Mouse (Mus musculus): ENCODE data around the gene Opcml.

The Opcml gene

DNA sequence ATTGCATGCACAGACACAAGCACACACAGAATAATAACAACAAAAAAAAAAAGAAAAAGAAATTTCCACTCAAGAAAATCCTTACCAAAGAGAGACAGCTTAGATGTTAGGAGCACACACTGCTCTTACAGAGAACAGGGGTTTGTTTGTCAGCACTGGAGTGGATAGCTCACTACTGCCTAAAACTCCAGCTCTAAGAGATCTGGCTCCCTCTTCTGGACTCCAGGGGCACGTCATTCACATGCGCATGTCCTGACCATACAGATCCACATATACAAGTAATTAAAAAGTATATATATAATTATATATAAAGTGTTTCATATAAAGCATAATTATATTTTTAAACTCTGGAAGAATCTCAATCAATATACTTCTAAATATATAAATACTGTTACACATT lies 958.3 kb downstream of the Opcml start:
- in situ Hi-C loops (cut with MboI, MseI), result no loop called here

DNA sequence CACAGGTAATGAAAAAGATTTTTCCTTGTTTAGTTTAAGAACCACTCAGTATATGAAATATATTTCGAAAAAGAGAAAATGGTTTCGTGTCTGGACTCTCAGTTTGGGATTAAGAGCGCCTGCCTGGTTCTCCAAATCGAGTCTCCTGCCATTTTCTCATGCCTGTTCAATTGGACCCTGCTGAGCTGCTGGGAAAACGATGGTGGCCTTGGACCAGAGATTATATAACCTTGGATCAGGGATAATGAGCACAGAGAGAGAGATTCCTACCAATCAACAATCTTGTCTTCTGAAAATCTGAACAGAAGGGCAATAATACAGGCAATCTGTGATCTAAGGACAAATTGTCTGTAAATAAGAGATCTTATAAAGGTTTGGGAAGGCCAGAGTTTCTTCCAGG lies 962.3 kb downstream of the Opcml start:
- in situ Hi-C loops (cut with MboI, MseI), result no loop called here

DNA sequence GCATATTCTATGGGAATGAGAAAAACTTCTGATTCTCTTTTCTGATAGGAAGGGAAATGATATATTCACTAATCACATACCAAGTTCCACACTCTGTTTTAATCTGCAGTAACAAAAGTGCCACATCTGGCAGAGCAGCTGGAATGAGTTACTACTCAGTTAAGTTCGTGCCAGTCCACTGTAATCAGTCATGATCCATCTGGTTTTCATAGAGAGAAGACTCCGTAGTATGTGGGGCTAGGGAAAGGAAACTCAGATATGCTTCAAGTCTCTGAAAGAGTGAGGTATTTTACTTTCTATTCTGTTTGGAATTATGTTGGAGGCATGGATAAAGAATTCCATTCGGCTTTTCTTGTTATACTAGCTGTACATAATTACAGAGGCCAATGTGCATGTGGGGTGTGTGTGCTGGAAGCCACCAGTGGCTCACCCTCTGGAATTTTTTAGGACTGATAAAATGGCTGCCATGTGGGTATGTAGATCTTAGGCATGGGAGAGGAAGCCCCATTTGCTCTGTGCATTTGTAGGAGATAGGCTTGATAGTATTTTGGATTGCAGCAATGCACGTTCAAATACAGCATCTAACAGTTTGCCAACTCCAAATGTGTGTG lies 966.4 kb downstream of the Opcml start:
- in situ Hi-C loops (cut with MboI, MseI), result no loop called here

DNA sequence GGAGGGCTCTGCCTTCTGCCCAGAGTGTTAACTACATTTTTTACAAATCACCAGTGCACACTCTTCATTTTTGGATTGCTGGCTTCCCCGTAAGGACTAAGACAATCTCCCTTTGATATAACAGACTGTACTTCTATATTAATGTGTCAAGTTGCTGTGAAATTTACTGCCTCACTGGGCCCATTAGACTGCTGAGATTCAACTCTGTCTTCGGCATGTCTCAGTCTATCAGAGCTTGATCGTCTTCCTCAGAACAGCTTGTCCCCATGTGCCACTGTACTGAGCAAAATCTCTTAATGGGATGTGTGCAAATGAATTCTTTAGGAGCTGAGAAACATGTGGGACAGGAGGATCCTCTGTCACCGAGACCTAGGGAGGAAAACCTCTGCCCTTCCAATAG lies 970.9 kb downstream of the Opcml start:
- in situ Hi-C loops (cut with MboI, MseI), result no loop called here

DNA sequence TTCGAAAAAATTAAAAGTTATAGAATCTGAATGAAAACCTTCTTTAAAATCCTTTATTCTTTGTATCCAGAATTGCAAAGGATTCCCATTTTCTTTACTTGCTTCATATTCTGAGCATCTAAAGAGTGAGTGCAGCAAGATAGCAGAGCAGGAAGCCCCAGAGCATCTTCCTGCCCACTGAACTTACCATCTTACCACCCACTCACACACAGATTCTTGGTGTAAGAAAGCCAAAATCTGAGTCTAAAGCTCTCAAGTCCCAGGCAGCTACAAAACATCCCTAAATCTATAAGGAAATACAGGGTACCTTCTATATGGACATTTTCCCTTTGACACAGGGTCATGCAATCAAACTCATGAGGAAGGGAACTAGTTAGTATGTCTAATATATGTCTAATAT lies 973.6 kb downstream of the Opcml start:
- in situ Hi-C loops (cut with MboI, MseI), result no loop called here

DNA sequence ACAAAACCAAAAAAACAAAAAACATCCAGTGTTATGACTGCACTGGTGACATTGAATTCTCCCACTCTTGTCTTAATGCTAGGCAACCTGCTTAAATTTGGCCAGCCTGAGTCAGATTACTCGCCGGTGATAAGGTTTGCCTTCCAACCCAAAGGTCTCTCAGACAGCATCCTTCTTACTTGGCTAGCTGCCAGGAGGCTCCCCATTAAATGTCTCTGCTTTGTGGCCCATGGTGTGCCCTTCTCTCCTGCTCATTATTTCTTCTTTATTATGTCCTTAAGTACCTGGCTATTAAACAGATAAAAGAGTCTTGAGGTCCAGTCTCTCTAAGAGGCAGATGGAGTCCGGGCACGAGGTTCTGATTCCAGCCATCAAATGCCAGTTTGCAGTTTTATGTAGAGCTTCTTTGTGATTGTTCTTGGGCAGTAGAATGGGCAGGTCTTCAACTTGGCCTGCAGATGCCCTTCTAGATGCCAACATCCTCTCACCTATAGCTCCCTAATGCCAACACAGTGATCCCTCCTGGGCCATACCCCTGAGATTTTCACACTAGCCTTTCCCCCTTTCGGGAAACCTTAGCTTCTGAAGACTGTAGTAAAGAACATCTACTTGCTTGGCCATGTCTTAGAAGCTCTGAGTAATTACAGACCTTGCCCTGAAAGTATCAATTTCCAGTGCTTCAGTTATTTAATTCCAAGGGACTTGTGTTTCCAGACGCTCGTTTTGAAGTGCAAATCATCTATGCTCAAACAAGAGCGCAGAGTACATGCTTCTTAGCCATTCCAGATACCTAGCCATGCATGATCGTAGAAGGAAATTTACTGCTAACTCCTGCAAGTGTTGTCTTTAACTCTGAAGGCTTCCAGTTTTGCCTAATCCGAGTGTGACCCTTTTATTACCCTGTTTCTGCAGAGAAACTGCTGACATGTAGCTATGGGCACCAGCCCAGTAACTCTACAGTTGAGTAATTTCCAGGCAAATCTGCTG lies 986.2 kb downstream of the Opcml start:
- in situ Hi-C loops (cut with MboI, MseI), result no loop called here

DNA sequence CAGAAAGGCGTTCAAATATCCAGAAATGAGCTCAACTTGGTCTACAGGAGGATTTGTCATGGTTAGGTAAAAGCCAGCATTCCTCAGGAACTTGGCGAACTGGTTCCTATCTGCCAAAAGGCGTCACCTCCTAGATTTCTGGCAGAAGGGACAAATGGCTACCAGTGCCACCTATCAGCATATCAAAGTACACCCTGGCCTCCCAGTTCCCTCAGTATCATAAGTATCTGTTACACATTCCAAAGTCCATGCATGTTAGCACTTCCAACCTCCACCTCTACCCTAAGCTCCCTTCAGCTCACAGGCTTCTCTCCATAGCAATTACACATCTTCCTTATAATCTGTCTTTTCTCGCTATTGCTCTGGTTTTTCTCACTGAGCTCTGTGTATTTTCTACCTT lies 993.3 kb downstream of the Opcml start:
- in situ Hi-C loops (cut with MboI, MseI), result no loop called here

DNA sequence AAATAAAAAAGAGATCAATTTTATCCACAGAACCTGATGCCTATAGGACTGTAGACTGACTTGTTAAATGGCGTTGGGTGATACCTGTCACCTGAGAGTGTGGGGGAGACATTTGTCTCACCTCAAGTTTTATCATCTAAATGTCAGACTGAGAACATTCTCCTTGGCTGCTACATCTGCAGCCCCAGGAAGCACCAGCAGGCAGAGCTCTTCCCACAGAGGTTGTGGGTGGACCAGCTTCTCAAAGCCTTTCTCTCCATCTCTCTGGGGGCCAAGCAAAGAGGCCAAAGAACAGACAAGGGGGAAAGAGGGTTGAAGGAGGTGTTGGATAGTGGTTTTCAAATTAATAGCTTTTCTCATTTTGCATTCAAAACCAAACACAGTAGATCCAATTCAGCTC lies 998.9 kb downstream of the Opcml start:
- in situ Hi-C loops (cut with MboI, MseI), result no loop called here

DNA sequence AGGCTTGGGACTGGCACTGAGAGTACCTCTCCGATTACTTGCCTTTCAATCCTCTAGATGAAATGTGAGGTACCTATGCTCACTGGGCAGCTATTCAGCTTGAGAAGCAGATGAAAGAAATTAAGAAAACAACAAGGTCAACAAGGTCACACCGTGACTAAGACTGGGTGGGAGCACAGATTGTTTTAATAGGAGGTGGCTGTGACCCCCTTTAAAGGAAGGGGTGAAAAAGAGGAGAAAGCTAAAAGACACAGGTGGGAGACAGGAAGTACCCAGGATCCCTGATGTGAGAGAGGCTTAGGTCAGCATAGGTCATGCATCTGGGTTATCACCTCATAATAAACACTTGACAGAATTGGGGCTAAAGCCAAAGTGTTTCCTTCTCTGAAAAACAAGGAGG lies 1009.5 kb downstream of the Opcml start:
- in situ Hi-C loops (cut with MboI, MseI), result no loop called here

DNA sequence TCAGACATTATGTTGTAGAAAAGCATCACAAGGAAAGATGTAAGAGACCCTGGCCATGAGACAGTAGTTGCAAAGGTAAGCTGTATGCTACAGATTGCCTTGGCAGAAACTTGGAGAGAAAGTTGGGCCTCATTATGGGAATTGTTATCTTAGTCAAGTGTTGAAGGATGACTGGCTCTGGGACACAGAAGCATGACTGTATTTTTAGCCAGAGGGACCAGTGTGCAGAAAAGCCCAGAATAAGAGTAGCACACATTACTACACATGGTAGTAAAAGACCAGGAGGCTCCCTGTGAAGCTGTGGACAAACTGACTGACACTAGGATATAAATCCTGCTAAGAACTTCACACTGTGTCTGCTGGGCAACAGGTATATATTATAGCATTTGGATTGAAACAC lies 1016.1 kb downstream of the Opcml start:
- in situ Hi-C loops (cut with MboI, MseI), result no loop called here

DNA sequence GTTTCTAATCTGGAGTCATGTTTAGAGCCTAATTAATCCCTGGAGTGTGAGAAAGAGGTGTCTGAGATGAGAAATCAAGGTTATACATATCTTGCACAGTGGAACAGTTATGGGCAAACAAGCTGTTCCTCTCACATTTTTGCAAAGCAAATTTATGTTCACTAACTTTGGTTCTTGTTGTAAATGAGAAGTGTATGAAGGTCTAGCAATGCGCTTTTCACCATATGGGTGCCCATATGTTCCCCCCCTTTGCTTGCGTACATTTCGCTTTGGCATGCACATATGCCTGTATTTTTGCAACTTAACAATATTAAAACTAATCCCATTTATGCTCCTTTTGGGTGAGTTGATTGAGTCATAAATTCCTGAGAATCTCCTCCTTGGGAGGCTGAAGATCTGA lies 1031.5 kb downstream of the Opcml start:
- in situ Hi-C loops (cut with MboI, MseI), result no loop called here

DNA sequence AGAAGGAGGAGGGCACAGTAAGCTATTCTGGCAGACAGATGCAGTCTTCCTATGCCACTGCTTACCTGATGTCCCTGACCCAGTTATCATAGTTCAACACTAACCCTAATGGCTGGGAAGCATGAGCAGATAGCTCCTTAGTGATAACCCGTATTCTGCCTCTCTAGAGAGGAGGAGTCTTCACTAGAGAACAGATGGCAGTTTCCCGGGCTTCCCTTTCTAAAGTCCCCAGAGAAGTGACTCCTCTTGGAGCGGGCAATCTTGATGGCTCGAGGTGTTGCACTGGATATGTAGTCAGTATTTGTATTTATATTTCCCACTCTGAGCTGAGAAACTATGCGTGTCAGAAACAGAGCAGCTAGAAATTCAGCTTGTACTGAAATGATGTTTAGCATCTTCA lies 1031.9 kb downstream of the Opcml start:
- in situ Hi-C loops (cut with MboI, MseI), result no loop called here

DNA sequence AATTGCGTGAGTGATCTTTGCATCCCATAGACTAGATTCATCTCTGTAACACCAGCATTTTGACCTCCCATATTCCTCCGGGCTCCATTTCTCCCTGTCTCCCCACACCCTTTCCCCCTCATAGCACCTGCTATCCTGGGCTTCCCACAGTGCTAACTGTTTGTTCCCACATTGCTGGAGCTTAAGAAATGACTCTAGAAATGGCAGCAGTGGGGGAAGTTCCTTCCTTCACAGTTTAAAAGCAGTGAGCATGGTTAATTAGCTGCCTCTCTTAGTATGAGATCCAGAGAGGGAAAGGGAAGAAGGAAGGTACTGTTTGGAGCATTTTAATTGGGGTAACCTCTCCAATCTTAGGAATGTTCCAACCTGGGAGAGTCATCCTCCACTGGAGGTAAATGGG lies 1035.2 kb downstream of the Opcml start:
- in situ Hi-C loops (cut with MboI, MseI), result no loop called here

DNA sequence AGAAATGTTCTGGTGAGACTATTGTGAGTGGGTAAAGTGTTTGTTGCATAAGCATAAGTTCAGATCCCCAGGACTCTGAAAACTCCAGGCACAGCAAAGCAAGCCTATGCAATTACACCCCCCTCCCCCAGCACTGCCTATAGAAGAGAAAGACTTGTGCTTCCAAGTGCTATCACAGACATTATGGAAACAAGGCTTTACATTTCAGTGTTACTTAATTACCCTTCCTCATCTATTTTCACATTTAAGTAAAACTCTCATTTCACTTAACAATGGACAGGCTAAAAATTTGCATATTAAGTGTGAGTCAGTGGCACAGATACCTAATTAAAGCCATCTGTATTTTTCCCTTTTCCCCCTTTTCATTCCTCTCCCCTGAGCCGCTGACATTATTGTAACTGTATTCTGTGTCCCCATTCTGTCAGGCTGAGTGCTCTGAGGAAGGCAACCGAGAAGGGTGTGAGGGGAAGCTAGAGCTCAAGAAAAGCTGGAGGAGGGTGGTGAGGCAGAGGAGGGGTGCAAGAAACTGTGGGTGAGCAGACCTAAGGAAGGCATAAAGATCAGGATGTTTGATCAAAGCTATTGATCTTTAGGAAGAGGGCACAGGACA lies 1055.5 kb downstream of the Opcml start:
- in situ Hi-C loops (cut with MboI, MseI), result no loop called here

DNA sequence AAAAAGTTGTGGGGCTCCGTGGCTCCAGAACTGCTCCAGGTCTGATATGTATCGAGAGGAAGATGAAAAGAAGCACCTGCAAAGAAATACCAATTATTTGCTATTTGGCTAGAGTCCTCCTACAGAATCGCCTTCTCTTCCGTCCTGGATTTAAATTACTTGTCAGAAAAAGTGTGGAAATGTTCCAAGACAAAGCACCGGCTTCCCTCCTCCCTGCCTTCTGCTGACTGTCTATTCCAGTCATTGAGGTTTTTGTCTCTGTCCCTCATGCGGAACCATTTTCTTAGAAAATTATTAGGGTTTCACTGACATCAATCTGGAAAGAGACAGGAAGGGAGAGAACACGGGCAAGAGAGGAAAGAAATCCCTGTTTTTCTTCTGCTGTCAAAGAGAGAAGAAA lies 1065.3 kb downstream of the Opcml start:
- in situ Hi-C loops (cut with MboI, MseI), result no loop called here

DNA sequence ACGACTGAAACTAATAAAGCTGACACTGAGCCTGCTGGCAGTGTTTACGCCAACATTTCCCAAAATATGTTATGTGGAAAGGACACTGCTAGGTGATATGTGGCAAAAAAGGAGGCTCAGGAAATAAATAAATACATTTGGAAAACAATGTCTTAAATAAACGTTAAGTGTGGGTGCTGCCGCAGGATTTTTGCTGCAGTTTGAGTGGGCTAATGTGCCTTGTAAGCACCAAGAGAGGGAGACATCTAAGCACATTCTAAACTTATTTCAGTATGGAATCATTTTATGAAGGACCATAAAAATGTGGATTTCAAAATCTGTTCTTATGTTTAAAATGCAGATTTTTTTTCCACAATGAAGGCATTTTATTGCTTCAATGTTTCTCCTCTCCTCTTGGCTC lies 1071.4 kb downstream of the Opcml start:
- in situ Hi-C loops (cut with MboI, MseI), result no loop called here

DNA sequence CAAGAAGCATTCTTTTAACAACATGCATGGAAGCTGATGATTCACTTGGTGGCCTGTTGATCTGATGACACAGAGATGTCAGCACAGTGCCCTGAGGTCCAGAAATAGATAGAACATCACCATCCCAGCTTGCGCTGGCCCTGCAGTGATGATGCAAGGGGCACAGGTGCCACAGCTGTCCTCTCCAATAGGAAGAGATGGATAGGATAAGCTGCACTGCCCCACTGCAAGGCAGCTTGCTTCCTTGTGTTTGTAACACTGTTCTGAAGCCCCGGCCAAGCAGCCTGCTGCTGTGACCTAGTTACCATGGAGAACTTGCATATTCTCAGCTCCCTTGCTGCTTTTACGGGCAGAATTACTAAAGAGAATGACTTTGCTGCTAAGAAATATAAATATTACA lies 1076.7 kb downstream of the Opcml start:
- in situ Hi-C loops (cut with MboI, MseI), result no loop called here

DNA sequence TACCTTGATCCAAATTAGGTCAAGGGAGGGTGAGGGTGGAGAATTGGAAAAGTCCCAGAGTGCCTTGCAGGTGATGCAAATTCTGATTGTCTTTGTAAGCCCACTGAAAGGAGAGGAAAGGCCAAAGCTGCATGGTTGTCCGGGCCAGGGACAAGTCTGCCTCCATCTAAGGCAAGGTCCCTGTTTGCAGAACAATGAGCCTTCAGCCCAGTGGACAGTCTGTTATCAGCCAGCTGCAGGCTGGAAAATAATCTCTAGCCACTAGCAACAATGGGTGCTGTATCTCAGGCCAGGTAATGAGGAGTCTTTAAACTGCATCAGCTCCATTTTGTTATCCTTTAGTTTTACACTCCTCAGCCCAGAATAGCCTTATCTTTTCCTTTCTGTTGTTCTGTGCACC lies 1079.9 kb downstream of the Opcml start:
- in situ Hi-C loops (cut with MboI, MseI), result no loop called here

DNA sequence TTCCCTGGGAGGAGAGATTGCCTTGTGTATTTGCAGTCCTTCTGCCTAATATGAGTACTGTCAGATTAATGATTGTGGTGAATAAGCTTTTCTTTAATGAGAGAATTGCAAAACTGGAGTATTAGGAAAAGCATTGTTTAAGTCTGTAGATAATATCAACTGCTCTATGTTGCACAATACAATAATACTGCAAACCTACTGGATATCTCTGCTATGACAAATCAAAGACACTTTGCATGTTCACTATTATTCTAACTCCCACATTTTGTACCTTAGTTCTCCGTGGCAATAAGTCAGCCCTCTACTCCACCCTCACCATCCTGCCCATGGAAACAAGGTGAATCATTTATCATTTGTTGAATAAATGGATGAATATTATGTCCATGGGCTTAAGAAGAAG lies 1092.0 kb downstream of the Opcml start:
- in situ Hi-C loops (cut with MboI, MseI), result no loop called here

DNA sequence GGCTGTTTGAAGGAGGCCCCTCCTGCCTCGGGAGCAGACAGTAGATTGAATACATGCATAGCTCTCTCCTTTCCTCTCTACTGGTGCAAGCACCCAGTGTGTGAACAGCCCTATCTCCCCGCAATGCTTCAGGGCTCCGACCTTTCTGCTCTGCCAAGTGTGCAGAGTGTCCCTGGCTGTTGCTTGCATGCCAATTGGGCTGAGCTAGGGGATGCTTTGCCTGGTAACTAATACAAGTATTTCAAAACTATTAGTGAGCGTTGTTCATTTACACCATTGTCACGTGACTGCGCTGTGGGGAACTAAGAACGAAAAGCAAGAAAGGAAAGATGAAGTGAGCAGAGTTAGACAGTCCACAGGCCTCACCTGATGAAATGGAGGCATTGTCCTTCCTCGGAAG lies 1101.0 kb downstream of the Opcml start:
- in situ Hi-C loops (cut with MboI, MseI), result loop anchor here (10.0 kb wide), 1 partner anchor 193 kb away; no protein-coding TSS in a partner anchor

DNA sequence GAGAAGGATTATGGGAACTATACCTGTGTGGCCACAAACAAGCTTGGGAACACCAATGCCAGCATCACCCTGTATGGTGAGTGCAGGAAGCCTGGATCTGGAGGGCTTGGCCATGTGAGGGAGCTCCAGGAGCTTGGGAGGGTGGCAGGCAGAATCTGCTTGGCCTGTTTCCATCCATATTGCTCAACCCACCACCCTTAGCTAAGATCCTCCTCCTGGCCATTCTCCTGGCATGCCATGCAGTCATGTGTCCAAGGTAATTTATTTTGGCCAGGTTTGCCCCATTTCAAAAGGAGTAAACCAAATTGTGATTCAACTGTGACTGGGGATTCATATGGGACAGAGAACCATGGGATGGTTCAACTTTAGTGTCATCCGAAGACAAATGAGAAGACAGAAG lies 1112.7 kb downstream of the Opcml start:
- in situ Hi-C loops (cut with MboI, MseI), result no loop called here

DNA sequence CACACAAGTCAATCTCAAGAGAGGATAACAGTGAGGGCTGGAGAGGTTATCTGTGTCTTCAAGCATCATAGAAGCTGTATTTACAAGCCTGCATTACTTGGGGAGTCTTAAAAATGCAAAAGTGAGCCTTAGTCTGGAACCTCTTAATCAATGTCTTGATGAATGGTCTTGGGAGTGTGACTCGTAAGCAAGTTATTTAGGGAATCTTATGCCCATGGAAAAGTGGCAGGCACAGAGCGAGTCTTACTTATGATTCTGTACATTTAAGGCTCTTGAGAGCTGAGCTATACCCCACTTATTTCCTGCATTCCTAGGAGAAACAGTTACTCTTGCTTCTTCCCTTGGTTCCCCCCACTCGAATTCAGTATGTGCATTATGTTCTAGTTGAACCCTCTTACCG lies 1119.2 kb downstream of the Opcml start:
- in situ Hi-C loops (cut with MboI, MseI), result no loop called here
